8 mouse cellular contexts compared by ENCODE assay signal in genomic region chr5:134374546-134374945, GRCm38 (mm10). TPM values are rescaled to one million over a fixed set of nuclear protein-coding genes. Genes with fewer than 3 reads are reported as not detected.
DNase-seq lines count a peak whose midpoint lies in the region; ATAC-seq and TF ChIP-seq lines count a peak whose summit lies in the region.

No protein-coding gene starts in this region.

- no peak for TF ChIP-seq CTCF in heart, adult 2 months (IDR thresholded peaks at IDR 0.05)

- H3K4me1 ChIP-seq in heart, adult 2 months (ENCODE audit: control insufficient read depth, insufficient read depth, low read length) = peaks cover 5% of the 10 kb centered on the region; the same call in 1 of the 2 replicates
- 0 out of 2 replicates have a peak, but pooled peaks cover 4% of the 10 kb centered on the region for H3K4me1 ChIP-seq in kidney, embryonic 14.5 days (ENCODE audit: control insufficient read depth, insufficient read depth, low read length)

- H3K27me3 ChIP-seq in heart, adult 2 months (ENCODE audit: control insufficient read depth, insufficient read depth, low read length) = no peaks in the 10 kb centered on the region
- H3K27me3 ChIP-seq in kidney, embryonic 14.5 days (ENCODE audit: control insufficient read depth, insufficient read depth, low read length) = no peaks in the 10 kb centered on the region

- peak overlapping the region; percentile 92 for H3K27ac ChIP-seq in heart, adult 2 months
- H3K27ac ChIP-seq in kidney, embryonic 14.5 days (ENCODE audit: low read depth, low read length) = peak overlapping the region; percentile 70; the same call in 1 of the 2 replicates

- intact Hi-C loops in heart, adult 2 months (cut with DNase I) = loop anchor here (1.0 kb wide), 1 partner anchor 112 kb away; no protein-coding TSS in a partner anchor

- ATAC-seq in kidney, embryonic 14.5 days (ENCODE audit: low FRiP score, low TSS enrichment) = peak; percentile 50; the same call in 1 of the 2 replicates
- no peak for ATAC-seq in monocyte, adult 5-6 weeks (replicated peaks; ENCODE audit: insufficient number of reproducible peaks, low FRiP score, low TSS enrichment, poor library complexity, severe bottlenecking)
- ATAC-seq in erythroid progenitor cell, adult 5-6 weeks (replicated peaks; ENCODE audit: low FRiP score, poor library complexity, severe bottlenecking) = no peak

- no peaks in the 10 kb centered on the region for H3K9me3 ChIP-seq in kidney, embryonic 14.5 days (ENCODE audit: control insufficient read depth, low read length)

- H3K36me3 ChIP-seq in heart, adult 2 months (ENCODE audit: control insufficient read depth, insufficient read depth, low read length) = no peaks in the 10 kb centered on the region
- peaks cover 46% of the 10 kb centered on the region for H3K36me3 ChIP-seq in kidney, embryonic 14.5 days (ENCODE audit: control insufficient read depth, insufficient read depth, low read length)

- H3K4me3 ChIP-seq in heart, adult 2 months = no peak overlapping the region
- no peak overlapping the region; the same call in 1 of the 2 replicates for H3K4me3 ChIP-seq in kidney, embryonic 14.5 days (ENCODE audit: low read length)

- peak; percentile 90 for TF ChIP-seq EP300 in heart, adult 2 months (IDR thresholded peaks at IDR 0.05; ENCODE audit: insufficient read depth, low read depth, low read length)

- TF ChIP-seq POLR2A in heart, adult 2 months (IDR thresholded peaks at IDR 0.05; ENCODE audit: insufficient read depth, low read depth, low read length) = peak; percentile 66; the same call in 1 of the 2 replicates

- DNase-seq in gastrocnemius, postnatal 25 days = peak; percentile 30
- no peak for DNase-seq in gastrocnemius, postnatal 10 days
- peak; percentile 60 to 73 for DNase-seq in heart, adult 2 months
- DNase-seq in lung, postnatal 10 days = peak; percentile 74
- no peak for DNase-seq in T-cell, adult 2 months (ENCODE audit: low spot score)

- H3K9ac ChIP-seq in heart, adult 2 months (ENCODE audit: low read depth, low read length) = peak overlapping the region; percentile 5
- no peak overlapping the region for H3K9ac ChIP-seq in kidney, embryonic 14.5 days (ENCODE audit: low read depth, low read length)

- H3K4me2 ChIP-seq in kidney, embryonic 14.5 days (replicated peaks; ENCODE audit: low read depth, low read length) = no peak overlapping the region; the same call in 1 of the 2 replicates

- no peaks in the 10 kb centered on the region for H3K79me2 ChIP-seq in heart, adult 2 months (replicated peaks; ENCODE audit: control insufficient read depth, insufficient read depth, low read length)

RNA-seq across cellular contexts. Expression of gene Gtf2i, which starts 60.0 kb away (rescaled TPM):
- 100 to 1,000 TPM; 102 to 106 TPM for total RNA-seq in gastrocnemius, postnatal 25 days (2021)
- total RNA-seq in gastrocnemius, postnatal 10 days (2021) = 100 to 1,000 TPM; 131 to 156 TPM
- 100 to 1,000 TPM; 187 to 210 TPM for total RNA-seq in heart, adult 2 months (2021)
- polyA plus RNA-seq in heart, adult 2 months (2012; rRNA removed) = 67.8 and 87.4 TPM in 2 replicates
- 131 and 196 TPM in 2 replicates for polyA plus RNA-seq in kidney, embryonic 14.5 days (2014; fragmentation: Nextera tagmentation; extraction: Ambion mirVana)
- 22.4 to 40.1 TPM (median 30.9 TPM) in 3 replicates for total RNA-seq in monocyte, adult 5-6 weeks (2017)
- 20.2 and 37.3 TPM in 2 replicates for total RNA-seq in erythroid progenitor cell, adult 5-6 weeks (2015; ENCODE audit: low replicate concordance)
- 21.2 and 37.5 TPM in 2 replicates for total RNA-seq in erythroid progenitor cell, adult 5-6 weeks (2017; ENCODE audit: low replicate concordance)

Comparison
In these comparisons a context has a peak if more than half of its experiments do, and no peak if none do; other contexts are left out.
1. DNase-seq: peak in gastrocnemius, postnatal 25 days (single experiment), heart, adult 2 months (2 of 2) and lung, postnatal 10 days (single experiment); none in gastrocnemius, postnatal 10 days (single experiment) and T-cell, adult 2 months (single experiment).